Mouse (Mus musculus) midbrain, embryonic 14.5 days (tissue): ENCODE measurements at regions not wholly inside any gene's neighbourhood (a gene's known extent, or its start where the extent isn't known, plus 50 kb on each side); places are given as distances from the start of the nearest gene placed in this dataset.
A peak's percentile ranks its signal among the peaks of the same experiment; 100 is the strongest.

Experiments used
- ATAC-seq: fragments of 200-750 bp; cut with Nextera tagmentation; 2 replicates; pipeline ENCODE4 v1.8.0; 2017; ENCODE audit warnings: moderate number of reproducible peaks, moderate library complexity; ENCODE audit not compliant: low FRiP score, low TSS enrichment
- DNase-seq: peaks from one replicate; pipeline ENCODE4 v3.0.0-alpha.2; 2015
- H3K27ac ChIP-seq: fragments of 300-500 bp; sonication (generic); replicated peaks from 2 replicates; pipeline ENCODE4 v1.5.1; 2014; ENCODE audit warnings: mild to moderate bottlenecking, low read depth, low read length, moderate library complexity
- H3K27me3 ChIP-seq: fragments of 300-500 bp; sonication (generic); 2 replicates; pipeline ENCODE4 v1.6.1; 2014; ENCODE audit warnings: low read length, control low read depth, mixed read lengths; ENCODE audit not compliant: control insufficient read depth, insufficient read depth
- H3K36me3 ChIP-seq: fragments of 300-500 bp; sonication (generic); 2 replicates; pipeline ENCODE4 v1.6.1; 2014; ENCODE audit warnings: low read length, control low read depth; ENCODE audit not compliant: control insufficient read depth, insufficient read depth
- H3K4me1 ChIP-seq: fragments of 300-500 bp; sonication (generic); 2 replicates; pipeline ENCODE4 v1.6.1; 2014; ENCODE audit warnings: mild to moderate bottlenecking, antibody characterized with exemption, low read length, control low read depth; ENCODE audit not compliant: control insufficient read depth, insufficient read depth
- H3K4me2 ChIP-seq: fragments of 300-500 bp; sonication (generic); 2 replicates; pipeline ENCODE4 v1.6.1; 2014; ENCODE audit warnings: mild to moderate bottlenecking, low read length, moderate library complexity
- H3K4me3 ChIP-seq: fragments of 300-500 bp; sonication (generic); replicated peaks from 2 replicates; pipeline ENCODE4 v1.5.1; 2014; ENCODE audit warnings: low read depth, low read length
- H3K9ac ChIP-seq: fragments of 300-500 bp; sonication (generic); replicated peaks from 2 replicates; pipeline ENCODE4 v1.6.1; 2014; ENCODE audit warnings: mild to moderate bottlenecking, low read length, moderate library complexity
- H3K9me3 ChIP-seq: fragments of 300-500 bp; sonication (generic); 2 replicates; pipeline ENCODE4 v1.6.1; 2016; ENCODE audit warnings: low read length, control low read depth, mixed read lengths; ENCODE audit not compliant: control insufficient read depth
- WGBS: fragments of 180-500 bp; shearing (Covaris S2); extraction: QIAGEN DNeasy Blood & Tissue Kit; methylation state at CpG from one replicate; pipeline ENCODE4 v1.1.7; 2014; 5-methylcytosine and 5-hydroxymethylcytosine counted together

DNA sequence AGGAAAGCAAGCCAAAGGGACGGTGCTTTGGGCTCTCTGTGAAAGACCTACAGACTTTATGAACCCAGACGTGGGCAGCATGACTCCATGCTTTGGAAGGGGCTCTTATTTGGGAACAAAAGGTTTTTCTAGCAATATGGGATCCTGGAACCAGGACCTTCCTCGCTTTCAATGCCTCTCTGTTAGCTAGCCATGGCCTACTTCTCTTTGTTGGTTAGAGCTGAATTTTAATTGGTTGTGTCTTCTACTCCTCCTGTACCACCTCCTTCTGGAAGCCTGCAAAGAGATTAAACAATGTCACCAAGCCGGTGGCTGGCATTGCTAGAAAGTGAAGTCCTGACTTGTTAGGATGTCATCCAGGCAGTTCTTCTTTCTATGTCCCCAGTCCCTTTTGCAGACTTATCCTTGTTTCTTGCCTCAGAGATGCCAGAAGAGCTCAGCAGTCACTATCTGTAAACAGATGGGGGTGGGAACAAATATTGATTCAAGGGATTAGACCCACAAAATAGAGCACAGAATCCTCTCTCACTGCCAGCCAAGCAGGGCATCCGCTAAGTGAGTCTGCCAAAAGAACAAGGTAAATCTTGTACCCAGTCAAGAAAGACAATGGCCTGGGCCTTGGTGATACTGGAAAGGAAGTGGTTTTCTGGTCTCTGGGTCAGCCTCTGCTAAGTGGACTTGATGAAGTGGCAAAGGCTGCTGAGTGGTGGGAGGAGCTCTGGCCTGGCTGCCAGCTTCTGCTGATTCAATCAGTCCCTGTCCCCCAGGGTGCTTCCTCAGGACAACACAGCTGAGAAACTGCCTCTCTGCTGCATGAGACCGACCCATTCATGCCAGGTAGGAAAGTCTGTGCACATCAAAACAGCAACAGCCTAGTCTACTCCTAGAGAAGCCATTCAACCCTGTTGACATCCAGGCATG is 244.7 kb upstream of the Tenm4 start:
- H3K36me3 ChIP-seq: no peaks in the 10 kb centered on the region
- H3K27me3 ChIP-seq: no peaks in the 10 kb centered on the region
- no peak overlapping the region for H3K27ac ChIP-seq
- H3K4me3 ChIP-seq: no peak overlapping the region
- DNase-seq (peak; percentile 11), ATAC-seq (no peak)
- H3K4me1 ChIP-seq: no peaks in the 10 kb centered on the region
- no peaks in the 10 kb centered on the region for H3K9me3 ChIP-seq
- WGBS: 63% methylated on average over 6 of the region's 6 CpGs
- H3K4me2 ChIP-seq: no peak overlapping the region
- no peak overlapping the region for H3K9ac ChIP-seq

DNA sequence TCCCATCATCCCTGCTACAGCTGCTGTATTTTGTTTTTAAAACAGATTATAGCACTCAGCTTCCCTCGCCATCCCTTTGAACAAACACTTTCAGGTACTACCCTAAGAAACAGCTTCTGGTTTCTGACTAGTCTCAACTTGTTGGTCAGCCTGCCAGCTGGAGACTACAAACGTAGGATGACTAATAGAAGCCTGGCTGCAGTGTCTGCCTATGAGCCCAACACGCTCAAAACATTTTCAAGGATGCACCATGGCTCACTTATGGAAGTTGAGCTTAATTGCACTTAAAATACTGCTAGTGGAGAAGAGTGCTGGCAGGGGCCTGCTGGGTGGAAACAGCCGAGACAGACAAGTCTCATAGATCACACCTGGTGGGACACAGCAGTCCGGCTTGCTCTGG is 234.4 kb upstream of the Tenm4 start:
- H3K9me3 ChIP-seq: no peaks in the 10 kb centered on the region
- no peak overlapping the region for H3K4me3 ChIP-seq
- DNase-seq: no peak
- H3K4me1 ChIP-seq: no peaks in the 10 kb centered on the region
- WGBS: 83% methylated on average over 5 of the region's 5 CpGs
- H3K9ac ChIP-seq: no peak overlapping the region
- no peaks in the 10 kb centered on the region for H3K27me3 ChIP-seq
- H3K36me3 ChIP-seq: no peaks in the 10 kb centered on the region
- ATAC-seq: no peak
- no peak overlapping the region for H3K4me2 ChIP-seq
- H3K27ac ChIP-seq: no peak overlapping the region

DNA sequence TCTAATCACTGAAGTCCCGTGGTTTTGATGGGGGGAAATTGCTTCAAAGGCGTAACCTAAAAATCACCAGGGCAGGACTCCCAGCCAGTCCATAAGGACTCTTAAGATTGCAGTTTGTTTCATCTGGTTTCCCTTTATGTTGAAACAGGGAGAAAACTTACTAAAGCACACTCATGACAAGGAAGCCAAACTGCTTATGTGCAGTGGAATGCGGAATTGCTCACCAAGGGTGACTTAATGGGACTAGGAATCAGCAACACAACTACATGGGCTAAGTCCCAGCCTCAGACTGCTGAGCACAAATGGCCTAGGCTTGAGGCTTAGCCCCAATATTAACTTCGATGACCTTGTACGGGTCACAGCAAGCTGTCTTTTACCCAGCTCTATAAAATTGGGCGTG is 227.6 kb upstream of the Tenm4 start:
- no peak overlapping the region for H3K27ac ChIP-seq
- no peak for ATAC-seq
- H3K4me3 ChIP-seq: no peak overlapping the region
- WGBS: 92% methylated on average over 6 of the region's 6 CpGs
- H3K9me3 ChIP-seq: peaks cover 2% of the 10 kb centered on the region; the same call in 1 of the 2 replicates
- no peak overlapping the region for H3K9ac ChIP-seq
- H3K27me3 ChIP-seq: no peaks in the 10 kb centered on the region
- DNase-seq: no peak
- no peaks in the 10 kb centered on the region for H3K4me1 ChIP-seq
- H3K4me2 ChIP-seq: no peak overlapping the region
- H3K36me3 ChIP-seq: no peaks in the 10 kb centered on the region

DNA sequence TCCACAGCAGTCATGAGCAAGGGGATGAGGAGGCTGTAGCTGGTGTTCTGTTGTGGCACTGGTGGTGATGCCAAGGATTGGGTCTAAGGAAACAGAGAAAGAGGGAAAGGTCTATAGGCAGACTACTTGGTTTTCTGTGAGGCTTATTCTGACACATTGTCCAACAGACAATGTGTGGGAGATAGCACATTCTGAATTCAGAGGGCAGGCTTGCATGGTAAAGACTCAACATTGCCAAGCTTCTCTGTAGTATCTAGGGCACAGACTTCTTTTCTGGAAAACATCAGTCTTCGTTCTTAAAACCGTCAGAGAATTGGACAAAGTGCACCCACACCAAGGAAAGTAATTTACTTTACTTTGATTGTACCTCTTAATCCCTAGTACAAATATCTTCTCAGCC is 218.7 kb upstream of the Tenm4 start:
- no peak for ATAC-seq
- no peaks in the 10 kb centered on the region for H3K36me3 ChIP-seq
- 89% methylated on average over 2 of the region's 2 CpGs for WGBS
- H3K4me1 ChIP-seq: no peaks in the 10 kb centered on the region
- no peaks in the 10 kb centered on the region for H3K9me3 ChIP-seq
- no peak overlapping the region for H3K27ac ChIP-seq
- H3K4me2 ChIP-seq: no peak overlapping the region
- H3K4me3 ChIP-seq: no peak overlapping the region
- no peak for DNase-seq
- H3K9ac ChIP-seq: no peak overlapping the region
- no peaks in the 10 kb centered on the region for H3K27me3 ChIP-seq

DNA sequence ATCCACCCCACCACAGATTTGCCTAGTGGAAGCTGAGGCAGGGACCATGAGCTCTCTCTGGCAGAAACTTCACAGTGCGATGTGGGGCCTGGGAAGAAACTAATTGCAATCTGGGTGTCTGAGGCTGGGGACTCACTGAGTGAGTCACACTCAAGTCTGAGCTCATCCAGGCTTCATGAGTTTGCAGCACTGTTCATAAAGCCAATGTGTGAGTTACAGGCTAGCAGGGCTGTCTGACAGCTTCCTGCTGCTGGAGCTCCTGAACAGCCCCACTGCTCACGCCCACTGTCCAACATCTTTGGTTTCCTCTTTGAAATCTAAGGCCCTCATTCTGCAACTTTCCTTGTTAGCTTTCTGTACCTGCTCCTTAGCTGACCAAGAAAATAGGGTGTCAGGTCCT is 216.5 kb upstream of the Tenm4 start:
- H3K36me3 ChIP-seq: no peaks in the 10 kb centered on the region
- DNase-seq: no peak
- H3K4me3 ChIP-seq: no peak overlapping the region
- no peak for ATAC-seq
- no peak overlapping the region for H3K27ac ChIP-seq
- 98% methylated on average over 2 of the region's 2 CpGs for WGBS
- no peaks in the 10 kb centered on the region for H3K9me3 ChIP-seq
- no peak overlapping the region for H3K4me2 ChIP-seq
- H3K4me1 ChIP-seq: no peaks in the 10 kb centered on the region
- no peak overlapping the region for H3K9ac ChIP-seq
- H3K27me3 ChIP-seq: no peaks in the 10 kb centered on the region

DNA sequence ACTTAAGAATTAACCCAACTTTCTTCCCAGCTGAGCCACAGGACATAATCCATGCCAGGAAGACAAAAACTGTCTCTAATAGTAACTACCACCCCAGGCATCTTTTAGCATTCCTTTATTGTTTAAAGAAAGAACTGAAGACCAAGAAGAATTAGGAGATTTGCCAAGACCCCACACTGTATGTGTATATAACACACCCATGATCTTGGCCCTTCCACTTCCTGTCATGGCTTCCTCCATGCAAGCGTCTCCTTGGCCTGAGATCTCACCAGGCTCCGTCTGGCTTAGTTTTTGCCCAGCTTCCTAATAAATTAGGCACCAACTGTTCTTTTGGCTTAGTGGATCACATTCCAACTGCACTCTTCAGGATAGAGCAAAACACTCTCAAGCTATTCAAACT is 215.9 kb upstream of the Tenm4 start:
- Histone ChIP-seq H3K27me3 (no peaks in the 10 kb centered on the region), H3K36me3 (no peaks in the 10 kb centered on the region), H3K4me3 (no peak overlapping the region), H3K4me1 (no peaks in the 10 kb centered on the region), H3K4me2 (no peak overlapping the region), H3K27ac (no peak overlapping the region), H3K9me3 (no peaks in the 10 kb centered on the region), H3K9ac (no peak overlapping the region)
- 80% methylated on average over 2 of the region's 2 CpGs for WGBS
- DNase-seq (no peak), ATAC-seq (no peak)

DNA sequence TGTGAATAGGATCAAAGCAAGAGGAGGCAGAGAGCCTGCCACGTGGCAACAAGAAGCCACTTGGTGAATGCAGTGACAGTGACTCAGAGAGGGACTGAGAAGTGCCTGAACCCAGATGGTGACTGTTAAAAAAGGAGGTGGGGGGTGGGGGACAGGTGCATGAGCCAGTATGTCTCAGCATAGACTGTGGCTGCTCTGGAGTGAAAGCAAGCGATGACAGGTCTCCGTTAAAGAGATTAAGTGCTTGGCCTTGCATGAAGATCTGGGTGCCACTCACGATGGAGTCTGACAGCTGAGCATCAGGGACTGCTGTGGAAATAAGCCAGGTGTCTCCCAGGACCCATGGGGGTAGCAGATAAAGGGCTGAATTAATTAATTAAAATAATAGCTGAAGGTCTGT is 212.0 kb upstream of the Tenm4 start:
- 32% methylated on average over 4 of the region's 4 CpGs for WGBS
- H3K9ac ChIP-seq: no peak overlapping the region
- no peak overlapping the region for H3K4me2 ChIP-seq
- H3K27ac ChIP-seq: no peak overlapping the region
- H3K9me3 ChIP-seq: no peaks in the 10 kb centered on the region
- DNase-seq: peak; percentile 24
- peak; percentile 63; the same call in 1 of the 2 replicates for ATAC-seq
- no peaks in the 10 kb centered on the region for H3K27me3 ChIP-seq
- no peak overlapping the region for H3K4me3 ChIP-seq
- H3K4me1 ChIP-seq: no peaks in the 10 kb centered on the region
- H3K36me3 ChIP-seq: no peaks in the 10 kb centered on the region

DNA sequence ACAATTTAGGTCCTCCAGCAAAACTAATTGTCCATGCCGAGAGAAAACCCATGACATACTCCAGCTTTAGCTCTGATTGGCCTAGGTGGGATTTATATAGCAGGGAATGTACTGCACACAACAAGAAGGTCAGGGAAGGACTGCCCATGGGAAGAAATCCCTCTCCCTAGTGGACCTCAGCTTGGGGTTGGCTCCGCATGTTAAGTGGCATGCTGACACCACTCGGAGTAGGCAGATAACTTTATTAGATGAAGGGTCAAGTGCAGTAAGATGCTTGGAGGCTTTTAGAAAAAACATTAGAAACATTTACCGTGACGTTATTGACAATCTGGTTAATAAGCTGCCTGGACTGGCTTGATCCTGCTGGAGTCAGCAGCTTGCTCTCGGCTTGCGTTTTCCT is 199.2 kb upstream of the Tenm4 start:
- WGBS: 79% methylated on average over 7 of the region's 7 CpGs
- ATAC-seq: no peak

DNA sequence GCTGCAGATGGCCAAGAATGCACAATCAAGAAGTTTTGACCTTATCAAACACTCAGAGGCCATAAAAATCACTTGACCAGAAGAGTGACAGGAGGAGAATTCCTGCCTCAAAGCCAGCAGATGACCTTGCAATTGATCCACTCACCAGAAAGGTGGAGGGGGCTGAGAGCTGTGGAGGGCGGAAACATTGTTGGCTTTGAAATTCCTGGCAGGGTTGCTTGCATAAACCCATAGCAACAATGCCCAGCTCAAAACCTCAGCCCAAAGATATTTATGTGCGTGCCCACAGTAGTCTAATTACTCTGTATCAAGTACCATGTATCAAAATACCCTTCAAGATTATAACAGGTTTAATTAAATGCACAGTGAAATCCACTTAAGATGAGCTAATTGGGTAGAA is 197.0 kb upstream of the Tenm4 start:
- ATAC-seq: no peak
- Histone ChIP-seq H3K27ac (no peak overlapping the region), H3K36me3 (no peaks in the 10 kb centered on the region), H3K27me3 (no peaks in the 10 kb centered on the region), H3K4me1 (no peaks in the 10 kb centered on the region), H3K4me3 (no peak overlapping the region), H3K9me3 (no peaks in the 10 kb centered on the region), H3K4me2 (no peak overlapping the region), H3K9ac (no peak overlapping the region)
- no peak for DNase-seq
- 60% methylated on average over 2 of the region's 2 CpGs for WGBS

More for the DNA sequence above, 199.2 kb upstream of the Tenm4 start:
- H3K9me3 ChIP-seq: no peaks in the 10 kb centered on the region
- H3K4me1 ChIP-seq: no peaks in the 10 kb centered on the region
- no peak overlapping the region for H3K27ac ChIP-seq
- H3K27me3 ChIP-seq: no peaks in the 10 kb centered on the region
- no peak overlapping the region for H3K4me3 ChIP-seq
- DNase-seq: no peak
- H3K4me2 ChIP-seq: no peak overlapping the region
- H3K9ac ChIP-seq: no peak overlapping the region
- no peaks in the 10 kb centered on the region for H3K36me3 ChIP-seq
